Mouse (Mus musculus): ENCODE measurements at regions not wholly inside any gene's neighbourhood (a gene's known extent, or its start where the extent isn't known, plus 50 kb on each side); places are given as distances from the start of the nearest gene placed in this dataset.
A peak's percentile ranks its signal among the peaks of the same experiment; 100 is the strongest.

GRCm38 (mm10) chr6:106876690-106877089, 76.8 kb upstream of the Crbn start:
- DNase-seq: no peak

GRCm38 (mm10) chr6:106891879-106892638, 92.2 kb upstream of the Crbn start:
- DNase-seq: no peak

- DNase-seq: no peak
Measured at GRCm38 (mm10) chr6:106892639-106892934, 92.7 kb upstream of the Crbn start.

- DNase-seq: no peak
Measured at GRCm38 (mm10) chr6:106903953-106904683, 104.2 kb upstream of the Crbn start.

GRCm38 (mm10) chr6:106915121-106915520, 115.2 kb upstream of the Crbn start:
- DNase-seq: no peak

GRCm38 (mm10) chr6:106916683-106917289, 116.9 kb upstream of the Crbn start:
- no peak for DNase-seq

- peak; percentile 52 to 73 for DNase-seq
Measured at GRCm38 (mm10) chr6:106920951-106921350, 121.1 kb upstream of the Crbn start.

- no peak for DNase-seq
Measured at GRCm38 (mm10) chr6:106925486-106925885, 125.6 kb upstream of the Crbn start.

GRCm38 (mm10) chr6:106933584-106933983, 133.7 kb upstream of the Crbn start:
- no peak for DNase-seq

- no peak for DNase-seq
Measured at GRCm38 (mm10) chr6:106946227-106946927, 146.5 kb upstream of the Crbn start.

- no peak for DNase-seq
Measured at GRCm38 (mm10) chr6:106950909-106951308, 151.0 kb upstream of the Crbn start.

- no peak for DNase-seq
Measured at GRCm38 (mm10) chr6:106961320-106961719, 161.4 kb upstream of the Crbn start.

- DNase-seq: no peak
Measured at GRCm38 (mm10) chr6:106964337-106964736, 164.5 kb upstream of the Crbn start.

- DNase-seq: no peak
Measured at GRCm38 (mm10) chr6:106975439-106975838, 175.6 kb upstream of the Crbn start.

GRCm38 (mm10) chr6:106978721-106979120, 178.8 kb upstream of the Crbn start:
- DNase-seq: no peak

GRCm38 (mm10) chr6:106979755-106980154, 179.9 kb upstream of the Crbn start:
- no peak for DNase-seq

GRCm38 (mm10) chr6:106980188-106980587, 180.3 kb upstream of the Crbn start:
- no peak for DNase-seq

GRCm38 (mm10) chr6:106981232-106981631, 181.4 kb upstream of the Crbn start:
- no peak for DNase-seq

- DNase-seq: no peak
Measured at GRCm38 (mm10) chr6:106985132-106985801, 185.4 kb upstream of the Crbn start.

GRCm38 (mm10) chr6:106991586-106991985, 191.7 kb upstream of the Crbn start:
- DNase-seq: no peak

- no peak for DNase-seq
Measured at GRCm38 (mm10) chr6:107004406-107005120, 204.7 kb upstream of the Crbn start.

GRCm38 (mm10) chr6:107010785-107011184, 210.9 kb upstream of the Crbn start:
- DNase-seq: no peak

Measured in cerebellum, postnatal 14 days (tissue).